Mouse (Mus musculus) inflammation-experienced regulatory T-cells, adult 16 weeks (primary cell): ENCODE measurements around the gene Ccnb1ip1. TPM values are rescaled to one million over a fixed set of nuclear protein-coding genes. Genes with fewer than 3 reads are reported as not detected.

Experiments
- polyA plus RNA-seq: library from polyadenylated mRNA; unstranded; fragments of 100-300 nt; shearing (Covaris generic); gene quantifications from one replicate; pipeline ENCODE4 v1.2.1, GENCODE M21; 2017

Ccnb1ip1 gene
- polyA plus RNA-seq: not detected

DNA sequence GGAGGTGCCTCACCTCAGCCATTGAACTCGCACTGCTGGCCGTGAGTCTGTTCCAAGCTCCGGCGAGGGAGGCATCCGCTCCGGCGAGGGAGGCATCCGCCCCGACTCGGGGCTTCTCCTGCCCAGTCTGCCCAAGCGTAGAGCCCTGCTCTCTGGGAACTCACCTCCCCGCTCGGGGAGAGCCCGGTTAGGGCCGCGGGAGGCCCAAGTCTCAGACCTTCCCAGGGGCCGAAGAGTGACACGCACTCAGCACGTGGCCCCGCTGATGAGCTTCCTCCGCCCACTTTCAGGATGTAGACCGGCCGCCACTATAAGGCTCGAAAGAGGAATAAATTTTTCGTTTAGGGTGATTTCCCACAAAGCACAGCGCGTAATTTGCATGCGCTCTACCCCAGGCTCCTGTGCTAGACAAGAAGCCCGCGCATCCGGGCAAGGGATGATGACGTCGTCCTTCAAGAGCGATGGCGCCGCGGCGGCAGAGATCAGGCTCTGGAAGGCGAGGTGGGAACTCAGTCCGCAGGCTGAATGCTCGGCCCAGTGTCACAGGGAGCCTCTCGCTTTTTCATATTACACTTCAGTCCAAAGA lies at the start of gene Ccnb1ip1, which contains the start of gene Parp2:
TSS of gene Ccnb1ip1 (minus strand) at position 246 of the 586 bp plus-strand sequence.
TSS of gene Parp2 (plus strand) at position 355 of the 586 bp plus-strand sequence.

DNA sequence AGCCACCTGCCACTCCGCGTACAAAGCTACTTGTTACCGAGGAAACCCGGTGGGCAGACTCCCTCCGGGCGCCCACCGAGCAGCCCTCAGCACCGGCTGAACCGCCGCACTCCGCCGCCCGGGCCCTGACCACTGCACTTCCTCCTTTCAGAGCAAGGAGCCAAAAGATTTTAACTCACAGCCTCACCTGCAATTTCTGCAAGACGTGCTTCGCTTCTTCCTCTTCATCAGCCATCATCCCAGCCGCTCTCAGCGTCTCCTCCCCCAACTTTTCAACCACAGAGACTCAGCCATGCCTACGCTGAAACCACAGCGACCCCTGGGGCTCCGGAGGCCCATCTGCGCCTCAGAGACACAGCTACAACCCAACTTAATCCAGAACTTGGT lies 22.3 kb downstream of the Ccnb1ip1 start, which contains the start of gene Ttc5:
TSS of gene Ttc5 (minus strand) at position 269 of the 387 bp plus-strand sequence.

DNA sequence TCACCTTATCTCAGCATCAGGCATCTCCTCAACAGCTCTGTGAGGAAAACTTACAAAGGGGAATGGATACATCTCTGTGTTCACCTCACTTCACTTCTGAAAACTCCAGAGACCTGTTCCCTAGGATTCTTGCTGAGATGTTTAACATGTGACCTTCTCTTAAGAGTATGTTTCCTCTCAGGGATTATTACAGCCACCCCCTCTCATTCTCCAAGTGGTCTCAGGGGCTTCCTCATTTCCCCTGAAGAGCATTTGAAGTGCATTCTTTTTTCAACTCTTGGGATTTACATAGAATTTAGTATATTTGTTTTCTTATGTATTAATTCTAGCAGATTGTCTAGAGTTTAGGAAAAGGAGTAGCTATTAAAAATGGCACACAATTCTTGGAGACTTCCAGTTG lies 62.5 kb downstream of the Ccnb1ip1 start, which contains the start of gene Olfr749:
TSS of gene Olfr749 (minus strand) at position 101 of the 400 bp plus-strand sequence.

Other genes with a start within 250 kb of the Ccnb1ip1 start
- not detected for gene Olfr744, start 192.9 kb downstream of the Ccnb1ip1 start, polyA plus RNA-seq
- not detected for gene Olfr745, start 168.3 kb downstream of the Ccnb1ip1 start, polyA plus RNA-seq
- not detected for gene Olfr746, start 160.6 kb downstream of the Ccnb1ip1 start, polyA plus RNA-seq
- gene Olfr747, start 114.5 kb downstream of the Ccnb1ip1 start, polyA plus RNA-seq: not detected
- gene Olfr748, start 100.4 kb downstream of the Ccnb1ip1 start, polyA plus RNA-seq: not detected
- gene Olfr749, start 62.6 kb downstream of the Ccnb1ip1 start, polyA plus RNA-seq: not detected
- gene Ttc5, start 22.2 kb downstream of the Ccnb1ip1 start, polyA plus RNA-seq: 141 TPM
- gene Parp2, start 109 bp upstream of the Ccnb1ip1 start, polyA plus RNA-seq: 77.0 TPM
- 26.3 TPM for gene Tep1, start 62.8 kb upstream of the Ccnb1ip1 start, polyA plus RNA-seq
- gene Klhl33, start 89.8 kb upstream of the Ccnb1ip1 start, polyA plus RNA-seq: not detected
- gene Osgep, start 117.2 kb upstream of the Ccnb1ip1 start, polyA plus RNA-seq: 123 TPM
- 66.0 TPM for gene Apex1, start 117.2 kb upstream of the Ccnb1ip1 start, polyA plus RNA-seq
- 17.4 TPM for gene Pip4p1, start 123.1 kb upstream of the Ccnb1ip1 start, polyA plus RNA-seq
- gene Pnp, start 123.3 kb upstream of the Ccnb1ip1 start, polyA plus RNA-seq: 72.3 TPM
- gene Gm49342, start 136.8 kb upstream of the Ccnb1ip1 start, polyA plus RNA-seq: not detected
- 0.77 TPM for gene Pnp2, start 148.3 kb upstream of the Ccnb1ip1 start, polyA plus RNA-seq
- not detected for gene Rnase10, start 200.0 kb upstream of the Ccnb1ip1 start, polyA plus RNA-seq
- gene Rnase9, start 234.1 kb upstream of the Ccnb1ip1 start, polyA plus RNA-seq: not detected
- gene Rnase11, start 242.4 kb upstream of the Ccnb1ip1 start, polyA plus RNA-seq: not detected
- not detected for gene Rnase12, start 249.9 kb upstream of the Ccnb1ip1 start, polyA plus RNA-seq